Mouse (Mus musculus): Measurements from ENCODE around the gene Ccdc30.
"Not testable (repeated sequence)": the region's sequence is repeated elsewhere in the genome, so short reads cannot be mapped to it uniquely, and the experiment has no call there.

The Ccdc30 gene

GRCm38 (mm10) chr4:119313756-119314155 lies 101.6 kb downstream of the Ccdc30 start:
- in situ Hi-C loops (cut with MboI; ENCODE audit: low sequenced_read_pairs): no loop called here

DNA sequence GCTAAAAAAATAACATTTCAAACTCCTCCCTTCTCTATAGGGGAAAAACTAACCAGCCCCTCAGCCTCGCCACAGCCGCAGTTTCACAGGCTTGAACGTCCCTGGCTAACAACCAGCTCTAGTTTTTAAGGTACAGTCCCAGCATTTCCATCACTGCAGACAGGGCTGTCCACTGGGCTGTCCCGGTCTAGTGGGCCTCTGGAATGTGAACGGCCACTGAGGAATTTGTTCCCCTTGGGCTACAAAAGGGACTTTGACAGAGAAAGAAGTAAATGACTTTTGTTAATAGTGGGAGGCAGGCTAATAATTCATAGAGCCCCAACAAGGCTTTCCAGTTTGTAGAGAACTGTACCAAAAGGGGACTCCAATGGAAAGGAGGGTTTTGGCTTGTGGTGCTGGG lies 109.9 kb downstream of the Ccdc30 start:
- in situ Hi-C loops (cut with MboI; ENCODE audit: low sequenced_read_pairs): no loop called here

DNA sequence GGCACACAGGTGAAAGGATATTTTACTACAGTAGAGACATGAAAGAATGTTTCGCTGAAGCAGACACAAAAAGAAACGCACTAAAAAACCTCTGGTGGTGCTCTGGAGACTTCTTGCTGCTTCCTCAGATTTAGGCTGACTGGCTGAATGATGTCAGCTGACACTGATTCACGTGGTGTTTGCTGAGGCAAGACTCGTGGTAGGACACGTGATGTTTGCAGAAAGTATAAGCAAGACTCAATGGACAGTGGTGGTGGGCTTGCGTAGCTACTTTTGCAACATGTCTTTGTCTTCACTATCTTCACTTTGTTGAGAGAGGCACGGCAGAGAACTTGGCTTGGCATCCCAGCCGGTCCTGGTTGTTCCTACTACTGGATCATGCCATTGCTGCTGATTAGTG lies 112.0 kb downstream of the Ccdc30 start:
- in situ Hi-C loops (cut with MboI; ENCODE audit: low sequenced_read_pairs): no loop called here

- in situ Hi-C loops (cut with MboI; ENCODE audit: low sequenced_read_pairs): no loop called here
These were observed 113.5 kb downstream of the Ccdc30 start for GRCm38 (mm10) chr4:119301777-119302176.

DNA sequence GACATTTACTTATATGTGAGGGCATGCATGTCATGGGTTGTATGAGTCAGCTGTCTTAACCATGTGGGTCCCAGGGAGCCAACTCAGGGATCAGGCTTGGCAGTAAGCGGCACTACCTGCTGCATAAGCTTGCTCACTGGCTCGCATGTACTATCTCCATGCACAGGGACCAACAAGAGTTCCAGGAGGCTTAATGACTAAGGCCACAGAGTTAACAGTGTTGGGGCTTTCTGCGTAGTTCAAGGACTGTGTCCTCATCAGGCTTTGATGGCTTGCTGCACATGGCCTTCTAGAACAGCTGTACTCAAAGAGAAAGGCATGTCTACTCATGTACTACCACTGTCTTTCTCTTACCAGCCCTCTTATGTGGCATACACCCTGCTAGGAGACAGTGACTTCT lies 114.6 kb downstream of the Ccdc30 start:
- in situ Hi-C loops (cut with MboI; ENCODE audit: low sequenced_read_pairs): no loop called here

- in situ Hi-C loops (cut with MboI; ENCODE audit: low sequenced_read_pairs): no loop called here
These were observed 118.0 kb downstream of the Ccdc30 start for GRCm38 (mm10) chr4:119297361-119297760.

- in situ Hi-C loops (cut with MboI; ENCODE audit: low sequenced_read_pairs): no loop called here
These were observed 120.2 kb downstream of the Ccdc30 start for GRCm38 (mm10) chr4:119295134-119295453.

- in situ Hi-C loops (cut with MboI; ENCODE audit: low sequenced_read_pairs): no loop called here
These were observed 120.7 kb downstream of the Ccdc30 start, which contains the start of gene Ybx1 for GRCm38 (mm10) chr4:119294415-119295133. Gene Ybx1 (minus strand): TSS chr4:119294604.

GRCm38 (mm10) chr4:119293574-119294258 lies 121.6 kb downstream of the Ccdc30 start:
- in situ Hi-C loops (cut with MboI; ENCODE audit: low sequenced_read_pairs): no loop called here

DNA sequence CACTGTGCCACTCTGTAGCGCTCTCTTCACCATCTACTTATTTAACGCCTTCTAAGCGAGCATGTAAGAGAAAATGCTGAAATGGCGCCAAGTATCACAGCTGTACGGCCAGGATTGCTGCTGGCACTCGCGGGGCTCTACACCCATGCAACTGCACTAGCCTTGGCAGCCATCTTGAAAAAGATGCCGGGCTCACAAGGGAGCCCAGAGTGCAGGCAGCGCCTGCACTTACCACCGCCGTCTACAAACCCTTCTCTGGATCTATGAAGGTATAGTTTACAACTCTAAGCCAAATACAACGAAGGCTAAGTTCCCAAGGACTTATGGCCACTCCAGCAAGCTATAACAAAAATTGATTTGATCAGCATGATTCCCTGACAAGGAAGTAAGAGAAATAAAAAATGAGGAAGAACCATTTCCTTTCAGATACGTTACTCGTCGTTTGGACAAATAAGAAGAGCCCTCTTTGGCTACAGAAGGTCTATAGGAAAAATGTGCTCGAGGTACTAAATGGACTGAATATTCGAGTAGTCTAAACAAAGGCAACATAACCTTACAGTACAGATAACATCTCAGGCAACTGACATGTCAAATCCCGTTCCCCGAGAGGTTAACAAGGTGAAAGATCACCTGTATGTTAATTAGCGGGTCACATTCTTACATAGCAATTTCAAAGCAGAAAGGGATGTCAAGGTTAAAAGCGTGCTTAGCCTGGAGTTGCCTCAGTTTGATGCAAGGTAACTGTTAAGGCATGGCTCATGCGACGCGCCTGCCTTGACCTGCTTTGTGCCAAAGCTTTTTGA lies 122.3 kb downstream of the Ccdc30 start:
- in situ Hi-C loops (cut with MboI; ENCODE audit: low sequenced_read_pairs): no loop called here

- in situ Hi-C loops (cut with MboI; ENCODE audit: low sequenced_read_pairs): no loop called here
These were observed 123.4 kb downstream of the Ccdc30 start for GRCm38 (mm10) chr4:119291921-119292320.

- in situ Hi-C loops (cut with MboI; ENCODE audit: low sequenced_read_pairs): no loop called here
These were observed 130.0 kb downstream of the Ccdc30 start for GRCm38 (mm10) chr4:119285336-119285735.

- in situ Hi-C loops (cut with MboI; ENCODE audit: low sequenced_read_pairs): no loop called here
These were observed 130.5 kb downstream of the Ccdc30 start for GRCm38 (mm10) chr4:119284861-119285260.

GRCm38 (mm10) chr4:119278784-119279183 lies 136.5 kb downstream of the Ccdc30 start:
- in situ Hi-C loops (cut with MboI; ENCODE audit: low sequenced_read_pairs): not testable (repeated sequence)

DNA sequence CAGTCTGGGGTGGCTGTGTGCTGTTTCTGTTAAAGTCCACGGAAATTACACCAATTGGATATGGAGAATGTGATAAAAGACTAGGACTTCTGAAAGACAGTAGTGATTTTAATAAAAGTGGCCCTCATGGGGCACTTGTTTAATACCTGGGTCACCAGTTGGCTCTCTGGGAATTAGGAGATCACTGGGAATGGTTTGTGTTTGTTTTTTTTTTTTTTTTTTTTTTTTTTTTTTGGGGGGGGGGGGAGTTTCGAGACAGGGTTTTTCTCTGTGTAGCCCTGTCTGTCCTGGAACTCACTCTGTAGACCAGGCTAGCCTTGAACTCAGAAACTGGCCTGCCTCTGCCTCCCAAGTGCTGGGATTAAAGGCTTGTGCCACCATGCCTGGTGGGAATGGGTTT lies 139.6 kb downstream of the Ccdc30 start:
- in situ Hi-C loops (cut with MboI; ENCODE audit: low sequenced_read_pairs): no loop called here

- in situ Hi-C loops (cut with MboI; ENCODE audit: low sequenced_read_pairs): no loop called here
These were observed 140.1 kb downstream of the Ccdc30 start for GRCm38 (mm10) chr4:119275226-119275625.

- in situ Hi-C loops (cut with MboI; ENCODE audit: low sequenced_read_pairs): no loop called here
These were observed 140.7 kb downstream of the Ccdc30 start for GRCm38 (mm10) chr4:119274627-119275026.

Measured in CH12F3 (cell line).